Mouse (Mus musculus) kidney, adult 11 months (tissue): ENCODE results near the gene Prkg1.

ENCODE experiments used
- DNase-seq: peaks from one replicate; pipeline ENCODE4 v3.0.0; 2022

Prkg1 gene

GRCm38 (mm10) chr19:31011528-31012133 is 753.2 kb downstream of the Prkg1 start:
- no peak for DNase-seq

GRCm38 (mm10) chr19:30998572-30998971 is 766.3 kb downstream of the Prkg1 start:
- DNase-seq = no peak

DNA sequence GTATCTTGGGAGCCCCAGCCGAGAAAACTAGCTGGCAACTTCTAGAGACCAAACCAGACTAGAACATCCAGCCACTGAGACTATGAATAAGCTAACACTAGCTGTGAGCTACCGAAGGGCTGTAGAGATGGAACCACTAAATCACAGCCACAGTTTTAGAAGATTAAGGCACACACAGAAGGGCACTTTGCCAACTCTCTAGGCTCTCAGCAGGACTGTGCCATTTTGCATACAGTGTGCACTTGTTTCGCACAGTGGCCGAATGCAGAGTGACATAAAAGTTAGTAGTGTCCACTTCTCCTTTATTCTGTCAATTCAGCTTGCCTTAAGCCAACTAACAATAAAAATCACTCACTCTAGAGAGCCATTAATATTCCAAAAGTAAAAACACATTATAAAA is 774.4 kb downstream of the Prkg1 start:
- no peak for DNase-seq

- DNase-seq = no peak
These were observed 782.4 kb downstream of the Prkg1 start for GRCm38 (mm10) chr19:30982436-30982835.

DNA sequence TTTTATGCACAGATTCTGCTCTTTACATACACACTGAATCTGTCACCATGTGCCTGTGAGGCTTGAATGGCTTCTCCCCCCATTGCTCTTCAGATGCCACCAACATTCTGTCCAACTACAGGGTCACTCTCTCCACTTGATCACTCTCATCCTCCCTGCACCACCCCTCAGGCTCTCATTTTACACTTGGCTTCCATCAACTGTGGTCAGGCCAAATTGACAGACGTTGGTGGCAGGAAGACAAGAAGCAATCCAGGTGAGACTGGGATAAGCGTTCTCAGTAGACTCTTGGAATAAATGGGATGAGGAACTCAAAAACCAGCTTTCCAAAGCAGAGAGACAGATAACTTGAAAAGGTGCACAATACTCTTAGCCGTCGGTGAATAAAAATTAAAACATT is 786.7 kb downstream of the Prkg1 start:
- DNase-seq = no peak

DNA sequence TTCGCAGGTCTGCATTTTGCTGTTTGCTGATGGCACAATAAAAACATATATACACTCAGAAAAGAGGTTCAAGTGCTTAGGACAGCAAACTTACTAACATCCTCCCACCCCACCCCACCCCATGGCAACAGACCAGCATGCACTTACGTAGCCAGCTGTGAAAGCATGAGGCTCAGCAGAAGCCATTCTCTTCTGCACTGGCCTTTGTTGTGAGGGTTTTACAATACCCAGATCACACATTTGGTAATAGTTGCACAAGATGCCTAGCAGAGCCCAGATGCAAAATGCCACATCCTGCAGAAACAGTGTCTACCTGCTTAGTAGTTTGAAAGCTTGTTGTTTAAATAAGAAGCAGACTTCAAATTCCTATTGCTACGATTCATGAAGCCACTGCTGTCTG is 814.2 kb downstream of the Prkg1 start:
- no peak for DNase-seq

GRCm38 (mm10) chr19:30948202-30948601 is 816.6 kb downstream of the Prkg1 start:
- DNase-seq = no peak

- DNase-seq = no peak
These were observed 822.4 kb downstream of the Prkg1 start for GRCm38 (mm10) chr19:30942369-30942992.

DNA sequence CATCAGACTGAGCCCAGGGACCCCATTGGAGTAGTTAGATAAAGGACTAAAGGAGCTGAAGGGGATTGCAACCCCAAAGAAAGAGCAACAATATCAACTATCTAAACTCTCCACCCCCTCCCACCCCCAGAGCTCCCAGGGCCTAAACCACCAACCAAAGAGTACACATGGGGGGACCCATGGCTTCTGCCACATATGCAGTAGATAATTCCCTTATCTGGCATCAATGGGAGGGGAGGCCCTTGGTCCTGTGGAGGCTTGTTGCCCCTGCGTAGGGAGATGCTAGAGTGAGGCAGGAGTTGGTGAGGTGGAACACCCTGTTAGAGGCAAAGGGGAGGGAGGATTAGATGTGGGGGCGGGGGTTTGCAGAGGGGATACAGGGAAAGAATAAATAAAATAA is 826.8 kb downstream of the Prkg1 start:
- no peak for DNase-seq

DNA sequence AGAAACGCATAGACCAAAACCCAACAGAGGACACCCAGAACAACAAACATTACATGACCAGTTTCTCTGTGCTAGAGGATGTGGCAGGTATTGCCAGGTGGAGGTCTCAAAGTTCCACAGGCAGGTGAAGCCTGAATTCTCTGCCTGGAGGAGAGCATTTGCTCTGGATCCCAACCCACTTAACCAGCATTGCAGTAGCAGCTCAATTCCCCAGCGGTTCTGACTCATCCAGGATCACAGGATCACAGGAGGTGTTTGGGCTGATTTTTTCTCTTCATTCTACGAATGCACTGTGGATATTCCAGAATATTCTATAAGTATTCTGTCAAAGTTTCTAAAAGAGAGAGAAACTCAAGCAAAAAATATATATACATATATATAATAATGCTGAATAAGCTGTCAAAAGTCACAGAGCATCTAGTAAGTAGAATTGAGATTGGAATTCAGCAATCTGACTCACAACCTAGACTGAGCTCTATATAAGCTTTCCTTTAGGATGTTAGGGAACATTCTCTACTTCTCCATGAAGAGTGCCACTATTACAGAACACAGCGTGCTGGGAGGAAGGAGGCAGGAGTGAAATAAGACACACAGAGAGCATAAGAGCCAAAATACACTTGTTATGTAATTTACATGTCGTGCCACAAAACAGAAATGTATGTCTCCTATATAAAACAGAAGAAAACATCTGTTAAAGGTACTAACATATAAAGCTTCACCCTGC is 833.2 kb downstream of the Prkg1 start:
- no peak for DNase-seq

DNA sequence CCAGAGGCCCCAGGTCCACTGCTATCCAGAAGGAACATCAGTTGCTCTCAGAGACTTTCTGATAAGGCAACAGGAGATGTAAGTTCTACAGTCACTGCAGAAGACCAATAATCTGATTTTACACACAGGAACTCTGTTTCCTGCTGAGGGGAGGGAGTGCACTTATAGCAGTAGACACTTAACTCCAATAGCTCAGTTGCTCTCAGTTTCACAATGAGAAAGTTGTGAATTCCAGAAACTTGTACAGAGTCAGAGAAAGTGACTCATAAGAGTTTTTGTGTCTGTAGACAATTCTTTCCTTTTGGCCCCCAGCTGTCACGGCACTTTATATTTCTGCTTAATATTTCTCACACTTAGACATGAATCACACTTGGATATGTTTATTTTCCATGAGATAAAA is 840.8 kb downstream of the Prkg1 start:
- no peak for DNase-seq

GRCm38 (mm10) chr19:30902290-30902689 is 862.5 kb downstream of the Prkg1 start:
- no peak for DNase-seq

- DNase-seq = no peak
These were observed 863.8 kb downstream of the Prkg1 start for GRCm38 (mm10) chr19:30901025-30901424.

- DNase-seq = no peak
These were observed 874.5 kb downstream of the Prkg1 start for GRCm38 (mm10) chr19:30890377-30890776.

GRCm38 (mm10) chr19:30889851-30890250 is 875.0 kb downstream of the Prkg1 start:
- no peak for DNase-seq

GRCm38 (mm10) chr19:30861441-30861840 is 903.4 kb downstream of the Prkg1 start:
- DNase-seq = no peak

- DNase-seq = no peak
These were observed 913.8 kb downstream of the Prkg1 start for GRCm38 (mm10) chr19:30851023-30851422.

GRCm38 (mm10) chr19:30844916-30845315 is 919.9 kb downstream of the Prkg1 start:
- no peak for DNase-seq

DNA sequence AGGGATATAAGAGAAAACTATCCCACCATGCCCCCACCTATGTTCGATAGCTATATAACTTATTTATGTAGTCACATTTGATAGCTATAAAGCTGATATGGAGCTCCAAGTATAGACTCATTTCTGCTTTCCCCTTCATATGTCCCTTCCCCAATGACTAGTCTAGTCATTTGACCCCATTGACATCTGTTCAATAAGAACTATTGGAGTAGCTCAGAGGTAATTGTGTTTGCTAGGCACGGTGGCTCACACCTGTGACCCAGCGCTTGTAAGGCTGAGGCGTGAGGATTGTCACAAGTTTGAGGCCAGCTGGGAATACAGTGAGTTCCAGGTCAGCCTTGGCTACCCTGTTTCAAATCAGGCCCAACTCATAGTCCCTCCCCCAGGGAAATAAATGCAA is 921.2 kb downstream of the Prkg1 start:
- no peak for DNase-seq

DNA sequence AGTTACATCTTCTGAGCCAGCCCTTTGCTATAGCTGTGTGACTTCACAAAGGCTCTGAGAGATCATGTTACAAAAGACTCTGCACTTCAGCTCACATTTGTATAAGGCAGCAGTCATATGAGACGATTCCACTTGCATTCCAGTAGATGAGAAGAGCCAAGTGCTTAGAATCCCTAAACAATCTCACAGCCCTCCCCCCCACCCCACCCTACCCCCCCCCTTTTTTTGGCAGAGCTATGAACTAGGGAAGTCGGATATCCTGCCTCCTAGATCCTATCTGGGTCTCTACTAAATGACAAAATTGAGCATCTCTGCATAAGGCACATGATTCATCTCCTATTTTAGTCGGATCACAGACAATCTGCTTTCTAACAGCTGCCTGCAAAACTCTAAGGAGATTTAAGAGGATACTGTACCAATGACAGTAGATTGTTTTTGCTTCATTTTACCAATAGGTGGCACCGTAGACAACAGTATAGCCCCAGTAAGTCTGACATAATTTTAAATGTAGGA is 921.7 kb downstream of the Prkg1 start:
- DNase-seq = peak; percentile 2

DNA sequence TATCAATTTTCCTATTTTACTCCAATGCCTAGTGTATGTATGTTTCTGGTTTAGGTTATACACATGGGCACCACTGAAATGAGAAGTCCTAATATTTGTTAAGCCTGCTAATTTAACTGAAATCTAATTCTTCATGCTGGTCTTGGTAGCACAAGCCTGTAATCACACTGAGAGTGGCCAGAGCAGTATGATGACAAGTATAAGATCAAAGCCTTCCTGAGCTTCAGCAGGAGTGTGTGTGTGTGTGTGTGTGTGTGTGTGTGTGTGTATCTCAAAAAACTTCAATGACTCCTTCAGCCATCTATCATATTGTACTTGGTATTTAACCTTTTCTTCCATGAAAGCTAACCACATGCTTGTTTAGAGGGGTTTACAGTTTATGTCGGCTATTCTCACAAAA is 922.2 kb downstream of the Prkg1 start:
- DNase-seq = no peak

DNA sequence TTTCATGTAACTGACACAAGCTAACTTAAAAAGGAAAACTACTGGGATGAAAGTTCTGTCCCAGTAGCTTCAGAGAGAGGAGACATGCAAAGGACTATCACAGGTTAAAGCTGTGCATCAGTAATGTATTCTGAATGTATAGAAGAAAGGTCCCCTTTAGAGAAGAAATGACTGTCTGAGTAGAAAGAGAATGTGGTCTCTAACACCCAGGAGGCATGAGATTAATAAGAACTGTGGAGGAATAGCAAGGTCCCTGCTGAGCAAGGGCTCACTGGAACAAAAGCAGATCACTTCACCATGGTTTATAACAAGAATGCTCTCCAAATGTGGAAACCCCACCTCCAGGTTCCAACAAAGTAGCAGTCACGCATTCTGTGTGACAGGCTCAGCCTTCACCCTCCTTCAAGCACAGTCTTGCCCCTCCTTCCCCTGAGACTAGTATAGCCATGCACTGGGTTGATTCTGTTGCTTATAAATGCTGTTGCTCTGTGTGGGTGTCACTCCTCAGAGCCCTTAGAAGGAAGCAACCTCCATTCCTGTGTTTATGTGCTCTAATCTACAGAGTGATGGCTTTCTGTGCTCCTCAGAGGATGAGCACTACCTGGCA is 931.7 kb downstream of the Prkg1 start:
- DNase-seq = no peak

GRCm38 (mm10) chr19:30829231-30829775 is 935.5 kb downstream of the Prkg1 start:
- DNase-seq = no peak
